Mouse (Mus musculus): ENCODE data around the gene Nrsn2. TPM values are rescaled to one million over a fixed set of nuclear protein-coding genes. Genes with fewer than 3 reads are reported as not detected.
A peak's percentile ranks its signal among the peaks of the same experiment; 100 is the strongest.

Gene Nrsn2
- polyA plus RNA-seq, 1 experiment from 2014 or later: not detected

- peak overlapping the region; percentile 73 for H3K4me3 ChIP-seq (ENCODE audit: low read depth, low read length)
- H3K9ac ChIP-seq (replicated peaks): no peak overlapping the region
- H3K4me2 ChIP-seq (ENCODE audit: low read depth, low read length): peak overlapping the region; percentile 90
- TF ChIP-seq CTCF (IDR thresholded peaks at IDR 0.05; ENCODE audit: low read depth): no peak
- no peaks in the 10 kb centered on the region for H3K27me3 ChIP-seq (ENCODE audit: insufficient read depth, low read length)
- no peaks in the 10 kb centered on the region for H3K36me3 ChIP-seq (replicated peaks; ENCODE audit: insufficient read depth, low read length)
- H3K4me1 ChIP-seq (ENCODE audit: insufficient read depth): peaks cover 28% of the 10 kb centered on the region
- DNase-seq (no peak), ATAC-seq (no peak)
- H3K27ac ChIP-seq (ENCODE audit: low read depth): no peak overlapping the region
- whole genome bisulfite sequencing (ENCODE audit: insufficient replicate concordance): 42% methylated on average over 12 of the region's 13 CpGs
- no peaks in the 10 kb centered on the region for H3K9me3 ChIP-seq (ENCODE audit: low read length)
Measured at GRCm38 (mm10) chr2:152395271-152395920, 19.0 kb upstream of the Nrsn2 start.

- Histone ChIP-seq H3K4me2 (ENCODE audit: low read depth, low read length) (no peak overlapping the region), H3K4me1 (ENCODE audit: insufficient read depth) (peaks cover 20% of the 10 kb centered on the region), H3K36me3 (replicated peaks; ENCODE audit: insufficient read depth, low read length) (no peaks in the 10 kb centered on the region), H3K4me3 (ENCODE audit: low read depth, low read length) (no peak overlapping the region), H3K9ac (replicated peaks) (no peak overlapping the region), H3K27me3 (ENCODE audit: insufficient read depth, low read length) (no peaks in the 10 kb centered on the region), H3K9me3 (ENCODE audit: low read length) (no peaks in the 10 kb centered on the region), H3K27ac (ENCODE audit: low read depth) (no peak overlapping the region)
- no peak for TF ChIP-seq EP300 (IDR thresholded peaks at IDR 0.05; ENCODE audit: low read depth)
- TF ChIP-seq CTCF (IDR thresholded peaks at IDR 0.05; ENCODE audit: low read depth): no peak
- ATAC-seq (no peak), DNase-seq (no peak)
- 65% methylated on average over 9 of the region's 9 CpGs for WGBS (ENCODE audit: insufficient replicate concordance)
Measured at GRCm38 (mm10) chr2:152393225-152394017, 17.0 kb upstream of the Nrsn2 start.

GRCm38 (mm10) chr2:152392786-152393185 is 16.3 kb upstream of the Nrsn2 start:
- DNase-seq (no peak), ATAC-seq (no peak)
- TF ChIP-seq CTCF (IDR thresholded peaks at IDR 0.05; ENCODE audit: low read depth) (peak; percentile 89), EP300 (IDR thresholded peaks at IDR 0.05; ENCODE audit: low read depth) (no peak)
- Histone ChIP-seq H3K9me3 (ENCODE audit: low read length) (no peaks in the 10 kb centered on the region), H3K27ac (ENCODE audit: low read depth) (no peak overlapping the region), H3K4me2 (ENCODE audit: low read depth, low read length) (no peak overlapping the region), H3K4me1 (ENCODE audit: insufficient read depth) (peaks cover 20% of the 10 kb centered on the region), H3K9ac (replicated peaks) (no peak overlapping the region), H3K27me3 (ENCODE audit: insufficient read depth, low read length) (no peaks in the 10 kb centered on the region), H3K4me3 (ENCODE audit: low read depth, low read length) (no peak overlapping the region), H3K36me3 (replicated peaks; ENCODE audit: insufficient read depth, low read length) (no peaks in the 10 kb centered on the region)
- WGBS (ENCODE audit: insufficient replicate concordance): 22% methylated on average over 3 of the region's 3 CpGs

- TF ChIP-seq CTCF (IDR thresholded peaks at IDR 0.05; ENCODE audit: low read depth) (no peak), EP300 (IDR thresholded peaks at IDR 0.05; ENCODE audit: low read depth) (no peak)
Measured at GRCm38 (mm10) chr2:152384191-152384590, 7.8 kb upstream of the Nrsn2 start.

GRCm38 (mm10) chr2:152375652-152376344 is 640 bp downstream of the Nrsn2 start:
- TF ChIP-seq EP300 (IDR thresholded peaks at IDR 0.05; ENCODE audit: low read depth) (no peak), CTCF (IDR thresholded peaks at IDR 0.05; ENCODE audit: low read depth) (no peak)
- no peak overlapping the region for H3K4me3 ChIP-seq (ENCODE audit: low read depth, low read length)
- DNase-seq: no peak
- peaks cover 33% of the 10 kb centered on the region for H3K27me3 ChIP-seq (ENCODE audit: insufficient read depth, low read length)
- no peak overlapping the region for H3K4me2 ChIP-seq (ENCODE audit: low read depth, low read length)
- H3K4me1 ChIP-seq (ENCODE audit: insufficient read depth): no peaks in the 10 kb centered on the region
- no peak overlapping the region for H3K9ac ChIP-seq (replicated peaks)
- WGBS (ENCODE audit: insufficient replicate concordance): 11% methylated on average over 21 of the region's 21 CpGs
- no peak for ATAC-seq
- H3K27ac ChIP-seq (ENCODE audit: low read depth): no peak overlapping the region
- H3K9me3 ChIP-seq (ENCODE audit: low read length): no peaks in the 10 kb centered on the region
- H3K36me3 ChIP-seq (replicated peaks; ENCODE audit: insufficient read depth, low read length): no peaks in the 10 kb centered on the region

More at GRCm38 (mm10) chr2:152384191-152384590, 7.8 kb upstream of the Nrsn2 start:
- Histone ChIP-seq H3K4me1 (ENCODE audit: insufficient read depth) (no peaks in the 10 kb centered on the region), H3K9ac (replicated peaks) (no peak overlapping the region), H3K27ac (ENCODE audit: low read depth) (no peak overlapping the region), H3K27me3 (ENCODE audit: insufficient read depth, low read length) (no peaks in the 10 kb centered on the region), H3K4me2 (ENCODE audit: low read depth, low read length) (no peak overlapping the region), H3K9me3 (ENCODE audit: low read length) (no peaks in the 10 kb centered on the region), H3K36me3 (replicated peaks; ENCODE audit: insufficient read depth, low read length) (no peaks in the 10 kb centered on the region), H3K4me3 (ENCODE audit: low read depth, low read length) (no peak overlapping the region)
- ATAC-seq (no peak), DNase-seq (no peak)
- 76% methylated on average over 4 of the region's 4 CpGs for WGBS (ENCODE audit: insufficient replicate concordance)

- H3K4me3 ChIP-seq (ENCODE audit: low read depth, low read length): no peak overlapping the region
- no peaks in the 10 kb centered on the region for H3K36me3 ChIP-seq (replicated peaks; ENCODE audit: insufficient read depth, low read length)
- H3K27me3 ChIP-seq (ENCODE audit: insufficient read depth, low read length): peaks cover 33% of the 10 kb centered on the region
- DNase-seq (no peak), ATAC-seq (no peak)
- H3K9ac ChIP-seq (replicated peaks): no peak overlapping the region
- no peak overlapping the region for H3K4me2 ChIP-seq (ENCODE audit: low read depth, low read length)
- TF ChIP-seq EP300 (IDR thresholded peaks at IDR 0.05; ENCODE audit: low read depth) (no peak), CTCF (IDR thresholded peaks at IDR 0.05; ENCODE audit: low read depth) (no peak)
- H3K27ac ChIP-seq (ENCODE audit: low read depth): no peak overlapping the region
- no peaks in the 10 kb centered on the region for H3K9me3 ChIP-seq (ENCODE audit: low read length)
- 69% methylated on average over 9 of the region's 9 CpGs for WGBS (ENCODE audit: insufficient replicate concordance)
- H3K4me1 ChIP-seq (ENCODE audit: insufficient read depth): no peaks in the 10 kb centered on the region
Measured at GRCm38 (mm10) chr2:152373547-152373946, 2.9 kb downstream of the Nrsn2 start.

All from liver, postnatal 0 days (tissue).